Mouse (Mus musculus) lung, embryonic 15.5 days (tissue): ENCODE data around the gene Sppl2c. TPM values are rescaled to one million over a fixed set of nuclear protein-coding genes. Genes with fewer than 3 reads are reported as not detected.

Source experiments
- ATAC-seq: fragments of 200-750 bp; cut with Nextera tagmentation; 2 replicates; pipeline ENCODE4 v1.8.0; 2017; ENCODE audit warnings: moderate number of reproducible peaks, borderline replicate concordance; ENCODE audit not compliant: low FRiP score, low TSS enrichment; ENCODE audit errors: extremely low read depth
- H3K27ac ChIP-seq: fragments of 300-500 bp; sonication (generic); 2 replicates; pipeline ENCODE4 v1.5.1; 2015; ENCODE audit warnings: moderate library complexity, mild to moderate bottlenecking, inconsistent platforms
- H3K27me3 ChIP-seq: fragments of 300-500 bp; sonication (generic); 2 replicates; pipeline ENCODE4 v1.6.1; 2015; ENCODE audit warnings: inconsistent platforms
- H3K36me3 ChIP-seq: fragments of 300-500 bp; sonication (generic); 2 replicates; pipeline ENCODE4 v1.6.1; 2015; ENCODE audit warnings: inconsistent platforms
- H3K4me1 ChIP-seq: fragments of 300-500 bp; sonication (generic); 2 replicates; pipeline ENCODE4 v1.6.1; 2015; ENCODE audit warnings: inconsistent platforms
- H3K4me2 ChIP-seq: fragments of 300-500 bp; sonication (generic); 2 replicates; pipeline ENCODE4 v1.6.1; 2015; ENCODE audit warnings: inconsistent platforms, mild to moderate bottlenecking, moderate library complexity
- H3K4me3 ChIP-seq: fragments of 300-500 bp; sonication (generic); 2 replicates; pipeline ENCODE4 v1.5.1; 2015; ENCODE audit warnings: mild to moderate bottlenecking, inconsistent platforms
- H3K9ac ChIP-seq: fragments of 300-500 bp; sonication (generic); 2 replicates; pipeline ENCODE4 v1.6.1; 2015; ENCODE audit warnings: inconsistent platforms
- H3K9me3 ChIP-seq: fragments of 300-500 bp; sonication (generic); 2 replicates; pipeline ENCODE4 v1.6.1; 2016; ENCODE audit warnings: inconsistent platforms
- WGBS: fragments of 180-500 bp; shearing (Covaris S2); methylation state at CpG from one replicate; pipeline ENCODE4 v1.1.7; 2015; 5-methylcytosine and 5-hydroxymethylcytosine counted together
- polyA plus RNA-seq: library from polyadenylated mRNA; unstranded; fragments of >200 nt; fragmentation: Nextera tagmentation; extraction: Ambion mirVana; gene quantifications from 2 replicates; pipeline ENCODE4 v1.2.1, GENCODE M21; 2015

Gene Sppl2c
- polyA plus RNA-seq, 1 experiment from 2014 or later: not detected

GRCm38 (mm10) chr11:104232141-104233061, 46.3 kb downstream of the Sppl2c start:
- H3K36me3 ChIP-seq: no peaks in the 10 kb centered on the region
- H3K9ac ChIP-seq: 0 out of 2 replicates have a peak overlapping the region, but pooled peaks have one; percentile 55
- no peaks in the 10 kb centered on the region for H3K9me3 ChIP-seq
- ATAC-seq: no peak
- H3K4me2 ChIP-seq: peak overlapping the region; percentile 96
- no peak overlapping the region for H3K27ac ChIP-seq
- peaks cover 25% of the 10 kb centered on the region for H3K4me1 ChIP-seq
- H3K4me3 ChIP-seq: peak overlapping the region; percentile 71
- peaks cover 77% of the 10 kb centered on the region for H3K27me3 ChIP-seq
- under 1% methylated on average over 65 of the region's 72 CpGs for WGBS

- H3K4me3 ChIP-seq: peak overlapping the region; percentile 71
- H3K4me1 ChIP-seq: peaks cover 25% of the 10 kb centered on the region
- H3K27me3 ChIP-seq: peaks cover 79% of the 10 kb centered on the region
- no peaks in the 10 kb centered on the region for H3K9me3 ChIP-seq
- no peak for ATAC-seq
- under 1% methylated on average over 10 of the region's 10 CpGs for WGBS
- no peak overlapping the region for H3K9ac ChIP-seq
- peak overlapping the region; percentile 96 for H3K4me2 ChIP-seq
- no peaks in the 10 kb centered on the region for H3K36me3 ChIP-seq
- H3K27ac ChIP-seq: no peak overlapping the region
These were observed 47.0 kb downstream of the Sppl2c start for GRCm38 (mm10) chr11:104233101-104233500.

- ATAC-seq: no peak
- H3K4me1 ChIP-seq: peaks cover 25% of the 10 kb centered on the region
- no peak overlapping the region for H3K4me3 ChIP-seq
- peaks cover 75% of the 10 kb centered on the region for H3K27me3 ChIP-seq
- no peaks in the 10 kb centered on the region for H3K36me3 ChIP-seq
- no peak overlapping the region for H3K27ac ChIP-seq
- H3K9me3 ChIP-seq: no peaks in the 10 kb centered on the region
- no peak overlapping the region for H3K9ac ChIP-seq
- WGBS: 7% methylated on average over 30 of the region's 30 CpGs
- H3K4me2 ChIP-seq: peak overlapping the region; percentile 96
These were observed 47.6 kb downstream of the Sppl2c start for GRCm38 (mm10) chr11:104233574-104234206.

DNA sequence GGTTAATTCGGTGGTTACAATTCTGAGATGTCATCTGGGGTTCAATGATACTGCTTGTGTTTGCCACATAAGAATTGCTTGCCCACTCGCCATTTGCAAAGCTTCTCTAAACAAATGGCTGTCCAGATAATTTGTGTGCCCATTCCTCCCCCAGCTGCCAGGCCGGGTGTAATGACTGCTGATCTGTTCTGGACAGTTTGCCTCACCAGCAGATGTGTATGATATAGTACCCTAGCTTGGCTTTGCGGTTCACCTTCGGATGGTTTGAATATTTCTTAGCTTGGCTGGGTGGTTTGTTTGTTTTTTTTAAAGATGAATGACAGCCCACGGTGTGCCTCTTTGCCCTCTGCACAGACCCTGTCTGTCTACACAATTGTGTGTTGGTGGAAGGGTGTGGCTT, 48.6 kb downstream of the Sppl2c start:
- Histone ChIP-seq H3K4me3 (no peak overlapping the region), H3K4me2 (no peak overlapping the region), H3K36me3 (no peaks in the 10 kb centered on the region), H3K27me3 (peaks cover 67% of the 10 kb centered on the region), H3K27ac (no peak overlapping the region), H3K9ac (no peak overlapping the region), H3K4me1 (peaks cover 25% of the 10 kb centered on the region), H3K9me3 (no peaks in the 10 kb centered on the region)
- no peak for ATAC-seq
- WGBS: 19% methylated on average over 6 of the region's 6 CpGs

DNA sequence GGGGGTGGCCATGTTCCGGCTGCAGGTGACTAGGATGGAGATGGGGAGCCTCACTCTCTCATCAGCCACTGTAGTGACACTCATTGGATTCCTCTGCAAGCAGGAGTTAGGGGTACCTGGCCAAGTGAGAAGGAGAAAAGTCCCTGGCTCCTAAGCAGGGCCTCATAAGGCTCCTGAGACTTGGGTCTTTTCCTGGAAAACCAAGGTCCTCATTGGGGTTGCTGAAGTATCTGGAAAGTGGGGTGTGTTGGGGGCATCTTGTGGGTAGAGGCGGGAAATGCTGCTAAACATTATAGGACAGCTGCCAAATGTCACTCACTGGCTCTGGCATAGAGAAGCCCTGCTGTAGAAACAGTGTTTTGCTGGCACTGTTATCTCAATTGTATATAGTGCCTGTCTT, 49.8 kb downstream of the Sppl2c start:
- Histone ChIP-seq H3K27me3 (peaks cover 63% of the 10 kb centered on the region), H3K4me3 (no peak overlapping the region), H3K36me3 (no peaks in the 10 kb centered on the region), H3K9me3 (no peaks in the 10 kb centered on the region), H3K9ac (no peak overlapping the region), H3K4me2 (no peak overlapping the region), H3K4me1 (peaks cover 25% of the 10 kb centered on the region), H3K27ac (no peak overlapping the region)
- WGBS: 63% methylated on average over 2 of the region's 2 CpGs
- no peak for ATAC-seq

GRCm38 (mm10) chr11:104237226-104237625, 51.1 kb downstream of the Sppl2c start:
- Histone ChIP-seq H3K9ac (no peak overlapping the region), H3K27me3 (peaks cover 53% of the 10 kb centered on the region), H3K4me1 (peaks cover 17% of the 10 kb centered on the region), H3K4me2 (no peak overlapping the region), H3K27ac (no peak overlapping the region), H3K9me3 (no peaks in the 10 kb centered on the region), H3K4me3 (no peak overlapping the region), H3K36me3 (no peaks in the 10 kb centered on the region)
- 62% methylated on average over 7 of the region's 7 CpGs for WGBS
- no peak for ATAC-seq

- H3K27ac ChIP-seq: no peak overlapping the region
These were observed 52.0 kb downstream of the Sppl2c start for GRCm38 (mm10) chr11:104237958-104238747.

More at GRCm38 (mm10) chr11:104237958-104238747, 52.0 kb downstream of the Sppl2c start:
- no peak for ATAC-seq
- H3K36me3 ChIP-seq: no peaks in the 10 kb centered on the region
- H3K9me3 ChIP-seq: no peaks in the 10 kb centered on the region
- 53% methylated on average over 12 of the region's 13 CpGs for WGBS
- peaks cover 44% of the 10 kb centered on the region for H3K27me3 ChIP-seq
- no peak overlapping the region for H3K9ac ChIP-seq
- no peak overlapping the region for H3K4me2 ChIP-seq
- peaks cover 9% of the 10 kb centered on the region for H3K4me1 ChIP-seq
- no peak overlapping the region for H3K4me3 ChIP-seq

Other genes starting within 250 kb of the Sppl2c start
- gene Nsf, start 232.3 kb upstream of the Sppl2c start, polyA plus RNA-seq: 49.6 and 51.4 TPM in 2 replicates
- gene Arf2, start 219.6 kb upstream of the Sppl2c start, polyA plus RNA-seq: 72.4 and 72.9 TPM in 2 replicates
- gene Crhr1, start 53.5 kb upstream of the Sppl2c start, polyA plus RNA-seq: not detected in 2 replicates
- 6.5 and 11.0 TPM in 2 replicates for gene Mapt, start 45.1 kb downstream of the Sppl2c start, polyA plus RNA-seq